Mouse (Mus musculus): ENCODE results near the gene Mecom. TPM values are rescaled to one million over a fixed set of nuclear protein-coding genes. Genes with fewer than 3 reads are reported as not detected.
A peak's percentile ranks its signal among the peaks of the same experiment; 100 is the strongest.

The Mecom gene
- polyA plus RNA-seq, 1 experiment from 2014 or later, result 19.5 TPM

- DNase-seq (ENCODE audit: low spot score), result no peak
- H3K27ac ChIP-seq (ENCODE audit: low read depth, low read length), result no peak overlapping the region
- WGBS, result 19% methylated on average over 6 of the region's 6 CpGs
- H3K4me2 ChIP-seq (ENCODE audit: low read depth, low read length, severe bottlenecking), result peak overlapping the region; percentile 94; the same call in 1 of the 2 replicates
- H3K27me3 ChIP-seq (ENCODE audit: control insufficient read depth, insufficient read depth, low read length), result peaks cover 2% of the 10 kb centered on the region; the same call in 1 of the 2 replicates
- no peak overlapping the region for H3K9ac ChIP-seq (ENCODE audit: low read length)
- H3K4me3 ChIP-seq (ENCODE audit: low read depth, low read length), result peak overlapping the region; percentile 52; the same call in 1 of the 2 replicates
- H3K9me3 ChIP-seq (ENCODE audit: control insufficient read depth, low read length), result no peaks in the 10 kb centered on the region
- ATAC-seq (replicated peaks; ENCODE audit: low FRiP score), result no peak
- peaks cover 2% of the 10 kb centered on the region; the same call in 1 of the 2 replicates for H3K4me1 ChIP-seq (replicated peaks; ENCODE audit: control insufficient read depth, insufficient read depth, low read length)
- no peaks in the 10 kb centered on the region for H3K36me3 ChIP-seq (ENCODE audit: control insufficient read depth, insufficient read depth, low read length)
Observed at GRCm38 (mm10) chr3:30010889-30011288, 536.9 kb downstream of the Mecom start.

- Histone ChIP-seq H3K27me3 (ENCODE audit: control insufficient read depth, insufficient read depth, low read length) (peaks cover 2% of the 10 kb centered on the region; the same call in 1 of the 2 replicates), H3K27ac (ENCODE audit: low read depth, low read length) (no peak overlapping the region), H3K4me3 (ENCODE audit: low read depth, low read length) (no peak overlapping the region), H3K36me3 (ENCODE audit: control insufficient read depth, insufficient read depth, low read length) (no peaks in the 10 kb centered on the region), H3K4me2 (ENCODE audit: low read depth, low read length, severe bottlenecking) (no peak overlapping the region), H3K4me1 (replicated peaks; ENCODE audit: control insufficient read depth, insufficient read depth, low read length) (peaks cover 2% of the 10 kb centered on the region; the same call in 1 of the 2 replicates), H3K9ac (ENCODE audit: low read length) (no peak overlapping the region), H3K9me3 (ENCODE audit: control insufficient read depth, low read length) (no peaks in the 10 kb centered on the region)
- ATAC-seq (replicated peaks; ENCODE audit: low FRiP score) (no peak), DNase-seq (ENCODE audit: low spot score) (no peak)
- WGBS, result 80% methylated on average over 5 of the region's 5 CpGs
Observed at GRCm38 (mm10) chr3:30009596-30009995, 538.2 kb downstream of the Mecom start.

- no peaks in the 10 kb centered on the region for H3K4me1 ChIP-seq (replicated peaks; ENCODE audit: control insufficient read depth, insufficient read depth, low read length)
- H3K4me3 ChIP-seq (ENCODE audit: low read depth, low read length), result no peak overlapping the region
- no peak overlapping the region for H3K27ac ChIP-seq (ENCODE audit: low read depth, low read length)
- no peak overlapping the region for H3K4me2 ChIP-seq (ENCODE audit: low read depth, low read length, severe bottlenecking)
- no peaks in the 10 kb centered on the region for H3K36me3 ChIP-seq (ENCODE audit: control insufficient read depth, insufficient read depth, low read length)
- DNase-seq (ENCODE audit: low spot score), result no peak
- H3K9me3 ChIP-seq (ENCODE audit: control insufficient read depth, low read length), result no peaks in the 10 kb centered on the region
- H3K9ac ChIP-seq (ENCODE audit: low read length), result no peak overlapping the region
- 18% methylated on average over 8 of the region's 8 CpGs for WGBS
- H3K27me3 ChIP-seq (ENCODE audit: control insufficient read depth, insufficient read depth, low read length), result no peaks in the 10 kb centered on the region
- ATAC-seq (replicated peaks; ENCODE audit: low FRiP score), result no peak
Observed at GRCm38 (mm10) chr3:30004888-30005405, 542.9 kb downstream of the Mecom start.

GRCm38 (mm10) chr3:30000260-30000659 is 547.5 kb downstream of the Mecom start:
- no peak overlapping the region for H3K9ac ChIP-seq (ENCODE audit: low read length)
- H3K4me1 ChIP-seq (replicated peaks; ENCODE audit: control insufficient read depth, insufficient read depth, low read length), result no peaks in the 10 kb centered on the region
- no peak overlapping the region for H3K4me3 ChIP-seq (ENCODE audit: low read depth, low read length)
- 80% methylated on average over 7 of the region's 7 CpGs for WGBS
- no peaks in the 10 kb centered on the region for H3K36me3 ChIP-seq (ENCODE audit: control insufficient read depth, insufficient read depth, low read length)
- H3K9me3 ChIP-seq (ENCODE audit: control insufficient read depth, low read length), result no peaks in the 10 kb centered on the region
- no peak overlapping the region for H3K27ac ChIP-seq (ENCODE audit: low read depth, low read length)
- H3K27me3 ChIP-seq (ENCODE audit: control insufficient read depth, insufficient read depth, low read length), result no peaks in the 10 kb centered on the region
- ATAC-seq (replicated peaks; ENCODE audit: low FRiP score) (no peak), DNase-seq (ENCODE audit: low spot score) (no peak)
- H3K4me2 ChIP-seq (ENCODE audit: low read depth, low read length, severe bottlenecking), result no peak overlapping the region

- H3K27ac ChIP-seq (ENCODE audit: low read depth, low read length), result no peak overlapping the region
- no peaks in the 10 kb centered on the region for H3K9me3 ChIP-seq (ENCODE audit: control insufficient read depth, low read length)
- no peak for DNase-seq (ENCODE audit: low spot score)
- WGBS, result 60% methylated on average over 1 of the region's 1 CpGs
- no peaks in the 10 kb centered on the region for H3K4me1 ChIP-seq (replicated peaks; ENCODE audit: control insufficient read depth, insufficient read depth, low read length)
- no peak overlapping the region for H3K9ac ChIP-seq (ENCODE audit: low read length)
- H3K4me3 ChIP-seq (ENCODE audit: low read depth, low read length), result no peak overlapping the region
- no peak for ATAC-seq (replicated peaks; ENCODE audit: low FRiP score)
- H3K36me3 ChIP-seq (ENCODE audit: control insufficient read depth, insufficient read depth, low read length), result no peaks in the 10 kb centered on the region
- no peak overlapping the region for H3K4me2 ChIP-seq (ENCODE audit: low read depth, low read length, severe bottlenecking)
- H3K27me3 ChIP-seq (ENCODE audit: control insufficient read depth, insufficient read depth, low read length), result no peaks in the 10 kb centered on the region
Observed at GRCm38 (mm10) chr3:29999035-29999434, 548.8 kb downstream of the Mecom start.

- Histone ChIP-seq H3K4me2 (ENCODE audit: low read depth, low read length, severe bottlenecking) (no peak overlapping the region), H3K4me3 (ENCODE audit: low read depth, low read length) (no peak overlapping the region), H3K27ac (ENCODE audit: low read depth, low read length) (no peak overlapping the region), H3K36me3 (ENCODE audit: control insufficient read depth, insufficient read depth, low read length) (no peaks in the 10 kb centered on the region), H3K9ac (ENCODE audit: low read length) (no peak overlapping the region), H3K4me1 (replicated peaks; ENCODE audit: control insufficient read depth, insufficient read depth, low read length) (no peaks in the 10 kb centered on the region), H3K9me3 (ENCODE audit: control insufficient read depth, low read length) (no peaks in the 10 kb centered on the region), H3K27me3 (ENCODE audit: control insufficient read depth, insufficient read depth, low read length) (no peaks in the 10 kb centered on the region)
- no peak for DNase-seq (ENCODE audit: low spot score)
- no peak for ATAC-seq (replicated peaks; ENCODE audit: low FRiP score)
- WGBS, result 87% methylated on average over 7 of the region's 7 CpGs
Observed at GRCm38 (mm10) chr3:29997068-29997467, 550.7 kb downstream of the Mecom start.

GRCm38 (mm10) chr3:29993346-29993745 is 554.5 kb downstream of the Mecom start:
- DNase-seq (ENCODE audit: low spot score), result no peak
- ATAC-seq (replicated peaks; ENCODE audit: low FRiP score), result no peak
- H3K36me3 ChIP-seq (ENCODE audit: control insufficient read depth, insufficient read depth, low read length), result no peaks in the 10 kb centered on the region
- H3K27me3 ChIP-seq (ENCODE audit: control insufficient read depth, insufficient read depth, low read length), result no peaks in the 10 kb centered on the region
- WGBS, result 85% methylated on average over 10 of the region's 10 CpGs
- no peak overlapping the region for H3K4me3 ChIP-seq (ENCODE audit: low read depth, low read length)
- H3K4me1 ChIP-seq (replicated peaks; ENCODE audit: control insufficient read depth, insufficient read depth, low read length), result no peaks in the 10 kb centered on the region
- H3K9me3 ChIP-seq (ENCODE audit: control insufficient read depth, low read length), result no peaks in the 10 kb centered on the region
- H3K27ac ChIP-seq (ENCODE audit: low read depth, low read length), result no peak overlapping the region
- H3K9ac ChIP-seq (ENCODE audit: low read length), result no peak overlapping the region
- no peak overlapping the region for H3K4me2 ChIP-seq (ENCODE audit: low read depth, low read length, severe bottlenecking)

- WGBS, result 88% methylated on average over 1 of the region's 1 CpGs
- DNase-seq (ENCODE audit: low spot score), result no peak
- H3K27ac ChIP-seq (ENCODE audit: low read depth, low read length), result no peak overlapping the region
- H3K4me2 ChIP-seq (ENCODE audit: low read depth, low read length, severe bottlenecking), result no peak overlapping the region
- H3K9me3 ChIP-seq (ENCODE audit: control insufficient read depth, low read length), result no peaks in the 10 kb centered on the region
- no peak overlapping the region for H3K9ac ChIP-seq (ENCODE audit: low read length)
- H3K27me3 ChIP-seq (ENCODE audit: control insufficient read depth, insufficient read depth, low read length), result no peaks in the 10 kb centered on the region
- no peak for ATAC-seq (replicated peaks; ENCODE audit: low FRiP score)
- no peaks in the 10 kb centered on the region for H3K36me3 ChIP-seq (ENCODE audit: control insufficient read depth, insufficient read depth, low read length)
- no peak overlapping the region for H3K4me3 ChIP-seq (ENCODE audit: low read depth, low read length)
- H3K4me1 ChIP-seq (replicated peaks; ENCODE audit: control insufficient read depth, insufficient read depth, low read length), result no peaks in the 10 kb centered on the region
Observed at GRCm38 (mm10) chr3:29991523-29991922, 556.3 kb downstream of the Mecom start.

- H3K4me1 ChIP-seq (replicated peaks; ENCODE audit: control insufficient read depth, insufficient read depth, low read length), result no peaks in the 10 kb centered on the region
- DNase-seq (ENCODE audit: low spot score) (no peak), ATAC-seq (replicated peaks; ENCODE audit: low FRiP score) (no peak)
- H3K36me3 ChIP-seq (ENCODE audit: control insufficient read depth, insufficient read depth, low read length), result no peaks in the 10 kb centered on the region
- H3K9ac ChIP-seq (ENCODE audit: low read length), result no peak overlapping the region
- H3K27me3 ChIP-seq (ENCODE audit: control insufficient read depth, insufficient read depth, low read length), result no peaks in the 10 kb centered on the region
- WGBS, result 97% methylated on average over 3 of the region's 3 CpGs
- H3K27ac ChIP-seq (ENCODE audit: low read depth, low read length), result no peak overlapping the region
- H3K4me3 ChIP-seq (ENCODE audit: low read depth, low read length), result no peak overlapping the region
- H3K9me3 ChIP-seq (ENCODE audit: control insufficient read depth, low read length), result no peaks in the 10 kb centered on the region
- no peak overlapping the region for H3K4me2 ChIP-seq (ENCODE audit: low read depth, low read length, severe bottlenecking)
Observed at GRCm38 (mm10) chr3:29984431-29984830, 563.4 kb downstream of the Mecom start.
